Mouse (Mus musculus): ENCODE results near the gene Gpatch2. TPM values are rescaled to one million over a fixed set of nuclear protein-coding genes. Genes with fewer than 3 reads are reported as not detected.

Gene Gpatch2
- polyA plus RNA-seq, 1 experiment = 5.5 TPM

- H3K9me3 ChIP-seq = no peaks in the 10 kb centered on the region
- H3K27me3 ChIP-seq (replicated peaks) = no peaks in the 10 kb centered on the region
- H3K4me3 ChIP-seq (replicated peaks) = no peak overlapping the region
- TF ChIP-seq GATA1 (IDR thresholded peaks at IDR 0.05; ENCODE audit: borderline replicate concordance, low read length) = no peak
- no peak for TF ChIP-seq FLI1 (IDR thresholded peaks at IDR 0.05; ENCODE audit: low read length)
- H3K36me3 ChIP-seq (replicated peaks; ENCODE audit: low read length) = peaks cover 2% of the 10 kb centered on the region
- H3K4me1 ChIP-seq = peaks cover 14% of the 10 kb centered on the region
Measured at GRCm38 (mm10) chr1:187282321-187282720, 67.0 kb downstream of the Gpatch2 start.

GRCm38 (mm10) chr1:187282804-187283203 lies 67.5 kb downstream of the Gpatch2 start:
- no peak overlapping the region for H3K4me3 ChIP-seq (replicated peaks)
- TF ChIP-seq GATA1 (IDR thresholded peaks at IDR 0.05; ENCODE audit: borderline replicate concordance, low read length) (no peak), FLI1 (IDR thresholded peaks at IDR 0.05; ENCODE audit: low read length) (no peak)
- H3K4me1 ChIP-seq = peaks cover 14% of the 10 kb centered on the region
- H3K36me3 ChIP-seq (replicated peaks; ENCODE audit: low read length) = peaks cover 2% of the 10 kb centered on the region
- H3K27me3 ChIP-seq (replicated peaks) = no peaks in the 10 kb centered on the region
- no peaks in the 10 kb centered on the region for H3K9me3 ChIP-seq

GRCm38 (mm10) chr1:187285735-187286134 lies 70.4 kb downstream of the Gpatch2 start:
- no peaks in the 10 kb centered on the region for H3K27me3 ChIP-seq (replicated peaks)
- no peaks in the 10 kb centered on the region for H3K9me3 ChIP-seq
- H3K4me1 ChIP-seq = peaks cover 10% of the 10 kb centered on the region
- TF ChIP-seq GATA1 (IDR thresholded peaks at IDR 0.05; ENCODE audit: borderline replicate concordance, low read length) (no peak), FLI1 (IDR thresholded peaks at IDR 0.05; ENCODE audit: low read length) (no peak)
- H3K36me3 ChIP-seq (replicated peaks; ENCODE audit: low read length) = peaks cover 2% of the 10 kb centered on the region
- no peak overlapping the region for H3K4me3 ChIP-seq (replicated peaks)

GRCm38 (mm10) chr1:187286411-187286810 lies 71.1 kb downstream of the Gpatch2 start:
- Histone ChIP-seq H3K4me3 (replicated peaks) (peak overlapping the region; percentile 42), H3K36me3 (replicated peaks; ENCODE audit: low read length) (peaks cover 2% of the 10 kb centered on the region), H3K27me3 (replicated peaks) (no peaks in the 10 kb centered on the region), H3K9me3 (no peaks in the 10 kb centered on the region), H3K4me1 (peaks cover 10% of the 10 kb centered on the region)
- TF ChIP-seq FLI1 (IDR thresholded peaks at IDR 0.05; ENCODE audit: low read length) (no peak), GATA1 (IDR thresholded peaks at IDR 0.05; ENCODE audit: borderline replicate concordance, low read length) (no peak)

GRCm38 (mm10) chr1:187286924-187287323 lies 71.6 kb downstream of the Gpatch2 start:
- Histone ChIP-seq H3K4me1 (peaks cover 10% of the 10 kb centered on the region), H3K4me3 (replicated peaks) (no peak overlapping the region), H3K9me3 (no peaks in the 10 kb centered on the region), H3K36me3 (replicated peaks; ENCODE audit: low read length) (peaks cover 2% of the 10 kb centered on the region), H3K27me3 (replicated peaks) (no peaks in the 10 kb centered on the region)
- TF ChIP-seq GATA1 (IDR thresholded peaks at IDR 0.05; ENCODE audit: borderline replicate concordance, low read length) = no peak
- no peak for TF ChIP-seq FLI1 (IDR thresholded peaks at IDR 0.05; ENCODE audit: low read length)

- Histone ChIP-seq H3K27me3 (replicated peaks) (no peaks in the 10 kb centered on the region), H3K4me3 (replicated peaks) (no peak overlapping the region), H3K36me3 (replicated peaks; ENCODE audit: low read length) (peaks cover 2% of the 10 kb centered on the region), H3K4me1 (no peaks in the 10 kb centered on the region), H3K9me3 (no peaks in the 10 kb centered on the region)
- TF ChIP-seq GATA1 (IDR thresholded peaks at IDR 0.05; ENCODE audit: borderline replicate concordance, low read length) = no peak
- no peak for TF ChIP-seq FLI1 (IDR thresholded peaks at IDR 0.05; ENCODE audit: low read length)
Measured at GRCm38 (mm10) chr1:187290186-187290585, 74.9 kb downstream of the Gpatch2 start.

GRCm38 (mm10) chr1:187291480-187292394 lies 76.4 kb downstream of the Gpatch2 start:
- no peaks in the 10 kb centered on the region for H3K4me1 ChIP-seq
- H3K27me3 ChIP-seq (replicated peaks) = no peaks in the 10 kb centered on the region
- H3K36me3 ChIP-seq (replicated peaks; ENCODE audit: low read length) = no peaks in the 10 kb centered on the region
- H3K4me3 ChIP-seq (replicated peaks) = no peak overlapping the region
- H3K9me3 ChIP-seq = no peaks in the 10 kb centered on the region
- TF ChIP-seq FLI1 (IDR thresholded peaks at IDR 0.05; ENCODE audit: low read length) (no peak), GATA1 (IDR thresholded peaks at IDR 0.05; ENCODE audit: borderline replicate concordance, low read length) (no peak)

GRCm38 (mm10) chr1:187292395-187292749 lies 77.1 kb downstream of the Gpatch2 start:
- Histone ChIP-seq H3K36me3 (replicated peaks; ENCODE audit: low read length) (no peaks in the 10 kb centered on the region), H3K27me3 (replicated peaks) (no peaks in the 10 kb centered on the region), H3K4me3 (replicated peaks) (no peak overlapping the region), H3K4me1 (no peaks in the 10 kb centered on the region), H3K9me3 (no peaks in the 10 kb centered on the region)
- TF ChIP-seq GATA1 (IDR thresholded peaks at IDR 0.05; ENCODE audit: borderline replicate concordance, low read length) (no peak), FLI1 (IDR thresholded peaks at IDR 0.05; ENCODE audit: low read length) (no peak)

GRCm38 (mm10) chr1:187293233-187293632 lies 77.9 kb downstream of the Gpatch2 start:
- Histone ChIP-seq H3K4me1 (no peaks in the 10 kb centered on the region), H3K27me3 (replicated peaks) (no peaks in the 10 kb centered on the region), H3K36me3 (replicated peaks; ENCODE audit: low read length) (no peaks in the 10 kb centered on the region), H3K4me3 (replicated peaks) (no peak overlapping the region), H3K9me3 (no peaks in the 10 kb centered on the region)
- TF ChIP-seq FLI1 (IDR thresholded peaks at IDR 0.05; ENCODE audit: low read length) (no peak), GATA1 (IDR thresholded peaks at IDR 0.05; ENCODE audit: borderline replicate concordance, low read length) (no peak)

GRCm38 (mm10) chr1:187294522-187294921 lies 79.2 kb downstream of the Gpatch2 start:
- no peak overlapping the region for H3K4me3 ChIP-seq (replicated peaks)
- no peaks in the 10 kb centered on the region for H3K27me3 ChIP-seq (replicated peaks)
- no peaks in the 10 kb centered on the region for H3K4me1 ChIP-seq
- no peak for TF ChIP-seq FLI1 (IDR thresholded peaks at IDR 0.05; ENCODE audit: low read length)
- no peak for TF ChIP-seq GATA1 (IDR thresholded peaks at IDR 0.05; ENCODE audit: borderline replicate concordance, low read length)
- no peaks in the 10 kb centered on the region for H3K9me3 ChIP-seq
- H3K36me3 ChIP-seq (replicated peaks; ENCODE audit: low read length) = no peaks in the 10 kb centered on the region
